Mouse (Mus musculus) CH12.LX (cell line): ENCODE data around the gene Elk3. TPM values are rescaled to one million over a fixed set of nuclear protein-coding genes. Genes with fewer than 3 reads are reported as not detected.

Experiments used
- DNase-seq: peaks from one replicate; pipeline ENCODE4 v3.0.0-alpha.2; 2013; ENCODE audit errors: extremely low read depth
- H3K27ac ChIP-seq: 2 replicates; pipeline ENCODE4 v1.5.1; 2012; ENCODE audit warnings: low read depth, mild to moderate bottlenecking, control low read depth, moderate library complexity; ENCODE audit not compliant: insufficient read depth
- H3K27me3 ChIP-seq: replicated peaks from 2 replicates; pipeline ENCODE3; 2012; ENCODE audit warnings: inconsistent platforms
- H3K36me3 ChIP-seq, 2 experiments: replicated peaks in 1 of 2; 2 replicates each; pipeline versions ENCODE3 to v1.6.1; 2012; ENCODE audit warnings: inconsistent platforms in 1 of 2, low read length in 1 of 2, mild to moderate bottlenecking in 1 of 2, mixed read lengths in 1 of 2, moderate library complexity in 1 of 2; ENCODE audit not compliant: control insufficient read depth in 1 of 2, insufficient read depth in 1 of 2
- H3K4me1 ChIP-seq, 2 experiments: 2 replicates each; pipeline ENCODE4 v1.6.1; 2012; ENCODE audit warnings: inconsistent platforms in 1 of 2, moderate library complexity in 1 of 2; ENCODE audit not compliant: insufficient read depth in 2 of 2, control insufficient read depth in 1 of 2
- H3K4me2 ChIP-seq: 2 replicates; pipeline ENCODE4 v1.6.1; 2012; ENCODE audit warnings: low read depth, mild to moderate bottlenecking, control low read depth; ENCODE audit not compliant: poor library complexity, insufficient read depth, severe bottlenecking
- H3K4me3 ChIP-seq, 3 experiments: fragments of 150-350 bp in 1 of 3; sonication (generic) in 1 of 3; replicated peaks in 1 of 3; 2 replicates each; pipeline versions ENCODE3 to v1.5.1; 2011 to 2012; ENCODE audit warnings: low read depth in 2 of 3, low read length in 2 of 3, mild to moderate bottlenecking in 2 of 3, moderate library complexity in 2 of 3, control low read depth in 1 of 3, improper control_type of control experiment in 1 of 3, inconsistent platforms in 1 of 3, mixed read lengths in 1 of 3; ENCODE audit not compliant: poor library complexity in 1 of 3
- H3K79me2 ChIP-seq: replicated peaks from 2 replicates; pipeline ENCODE4 v1.6.1; 2012; ENCODE audit warnings: mild to moderate bottlenecking, moderate library complexity; ENCODE audit not compliant: control insufficient read depth, poor library complexity, insufficient read depth, severe bottlenecking; ENCODE audit errors: extremely low read depth
- H3K9ac ChIP-seq: 2 replicates; pipeline ENCODE4 v1.6.1; 2012; ENCODE audit warnings: low read depth, mild to moderate bottlenecking, control low read depth, moderate library complexity; ENCODE audit not compliant: insufficient read depth
- H3K9me3 ChIP-seq: replicated peaks from 2 replicates; pipeline ENCODE3; 2012; ENCODE audit warnings: low read length, inconsistent platforms, mixed read lengths
- CTCF ChIP-seq, 2 experiments: IDR thresholded peaks in 1 of 2; conservative IDR thresholded peaks in 1 of 2; 2 replicates each; pipeline ENCODE4 v1.5.1; 2011 to 2012; ENCODE audit warnings: low read depth in 2 of 2, low read length in 2 of 2, improper control_type of control experiment in 1 of 2, inconsistent platforms in 1 of 2, mild to moderate bottlenecking in 1 of 2, moderate library complexity in 1 of 2
- ELF1 ChIP-seq: IDR thresholded peaks from 2 replicates; pipeline ENCODE4 v1.6.1; 2014; ENCODE audit warnings: low read depth, mild to moderate bottlenecking, inconsistent platforms, low read length, improper control_type of control experiment
- EP300 ChIP-seq: IDR thresholded peaks from 2 replicates; pipeline ENCODE4 v1.6.1; 2011; ENCODE audit warnings: low read length, improper control_type of control experiment
- ETS1 ChIP-seq: conservative IDR thresholded peaks from 2 replicates; pipeline ENCODE4 v1.6.1; 2012; ENCODE audit warnings: low read depth, mild to moderate bottlenecking, inconsistent platforms, low read length, improper control_type of control experiment, moderate library complexity
- IRF4 ChIP-seq: IDR thresholded peaks from 2 replicates; pipeline ENCODE4 v1.6.1; 2014; ENCODE audit warnings: low read depth, mild to moderate bottlenecking, inconsistent platforms, low read length, improper control_type of control experiment
- JUN ChIP-seq: IDR thresholded peaks from 2 replicates; pipeline ENCODE4 v1.6.1; 2011; ENCODE audit warnings: low read depth, mild to moderate bottlenecking, low read length, improper control_type of control experiment, moderate library complexity; ENCODE audit not compliant: insufficient read depth
- JUND ChIP-seq: conservative IDR thresholded peaks from 2 replicates; pipeline ENCODE4 v1.6.1; 2011; ENCODE audit warnings: low read depth, low read length, improper control_type of control experiment
- MAFK ChIP-seq: IDR thresholded peaks from 2 replicates; pipeline ENCODE4 v1.6.1; 2011; ENCODE audit warnings: low read length, improper control_type of control experiment; ENCODE audit not compliant: insufficient replicate concordance
- MAX ChIP-seq: IDR thresholded peaks from 2 replicates; pipeline ENCODE4 v1.6.1; 2011; ENCODE audit warnings: low read length, improper control_type of control experiment
- MAZ ChIP-seq: IDR thresholded peaks from 2 replicates; pipeline ENCODE4 v1.6.1; 2012; ENCODE audit warnings: low read depth, mild to moderate bottlenecking, inconsistent platforms, low read length, improper control_type of control experiment, moderate library complexity
- POLR2A ChIP-seq: IDR thresholded peaks from 2 replicates; pipeline ENCODE4 v1.6.1; 2011; ENCODE audit warnings: low read depth, mild to moderate bottlenecking, improper control_type of control experiment, low read length
- RCOR1 ChIP-seq: conservative IDR thresholded peaks from 2 replicates; pipeline ENCODE4 v1.6.1; 2012; ENCODE audit warnings: low read depth, mild to moderate bottlenecking, inconsistent platforms, low read length, improper control_type of control experiment
- TCF12 ChIP-seq: IDR thresholded peaks from 2 replicates; pipeline ENCODE4 v1.6.1; 2014; ENCODE audit warnings: low read depth, mild to moderate bottlenecking, inconsistent platforms, low read length, improper control_type of control experiment
- ZC3H11A ChIP-seq: IDR thresholded peaks from 2 replicates; pipeline ENCODE4 v1.6.1; 2012; ENCODE audit warnings: low read depth, mild to moderate bottlenecking, inconsistent platforms, low read length, improper control_type of control experiment
- ZKSCAN1 ChIP-seq: IDR thresholded peaks from 2 replicates; pipeline ENCODE4 v1.6.1; 2012; ENCODE audit warnings: low read depth, inconsistent platforms, low read length, improper control_type of control experiment, borderline replicate concordance
- ZMIZ1 ChIP-seq: IDR thresholded peaks from 2 replicates; pipeline ENCODE4 v1.6.1; 2012; ENCODE audit warnings: low read depth, mild to moderate bottlenecking, inconsistent platforms, low read length, improper control_type of control experiment
- ZNF384 ChIP-seq: IDR thresholded peaks from 2 replicates; pipeline ENCODE4 v1.6.1; 2012; ENCODE audit warnings: low read depth, low read length, improper control_type of control experiment, inconsistent platforms
- dilution Hi-C: fragments of 300-500 bp; cut with MboI; formaldehyde crosslinking; loops from 2 replicates; pipeline ENCODE4 v1.14.3; 2020; ENCODE audit warnings: low sequenced_read_pairs; ENCODE audit not compliant: extremely low pct_unique_long_range_greater_than_20kb, extremely low pct_ligation_motif_present
- in situ Hi-C: fragments of 300-500 bp; cut with MboI; formaldehyde crosslinking; loops from 3 replicates; pipeline ENCODE4 v1.14.3; 2019; ENCODE audit warnings: low sequenced_read_pairs, low pct_ligation_motif_present, low pct_unique_long_range_greater_than_20kb, mixed read lengths
- polyA plus RNA-seq: library from polyadenylated mRNA; unstranded; fragments of >175 nt; gene quantifications from 2 replicates; pipeline ENCODE4 v1.2.1, GENCODE M21; 2012; ENCODE audit warnings: low read depth; ENCODE audit not compliant: insufficient read length
- total RNA-seq, 2 experiments: library from RNA; depleted of rRNA; stranded (reverse); fragments of 300-350 nt in 1 of 2; fragments of >200 nt in 1 of 2; gene quantifications; 2 replicates each; pipeline ENCODE4 v1.2.3; 2012 to 2014

Elk3 gene
- total and polyA plus RNA-seq, 3 experiments: 20.1 to 37.0 (median 25.8) TPM

GRCm38 (mm10) chr10:93272986-93273982, 37.7 kb downstream of the Elk3 start:
- Histone ChIP-seq H3K36me3 (peaks cover 25 to 56% of the 10 kb centered on the region in 2 experiments), H3K79me2 (peaks cover 7% of the 10 kb centered on the region), H3K4me1 (peaks cover 39 to 79% of the 10 kb centered on the region in 2 experiments), H3K9ac (no peak overlapping the region), H3K27me3 (no peaks in the 10 kb centered on the region), H3K9me3 (no peaks in the 10 kb centered on the region), H3K4me3 (no peak overlapping the region), H3K4me2 (peak overlapping the region; percentile 32), H3K27ac (peak overlapping the region; percentile 81)
- TF ChIP-seq TCF12 (peak; percentile 19; the same call in 1 of the 2 replicates), EP300 (no peak; the same call in 1 of the 2 replicates), ZKSCAN1 (no peak), ZMIZ1 (no peak), JUN (no peak), IRF4 (no peak), MAX (no peak), ELF1 (peak; percentile 57), POLR2A (peak; percentile 44), MAZ (no peak), ZC3H11A (no peak), ZNF384 (no peak), CTCF (conservative IDR thresholded peaks at IDR 0.05 in 1 of 2, IDR thresholded peaks at IDR 0.05 in 1 of 2; ENCODE audit: low read depth in 2 of 2, low read length in 2 of 2) (peak; percentile 28 to 44; a peak in 3 of 4 replicates)
- in situ Hi-C loops (no loop called here), dilution Hi-C loops (no loop called here)
- peak; percentile 63 for DNase-seq

- no peak overlapping the region for H3K4me3 ChIP-seq
- H3K9me3 ChIP-seq: no peaks in the 10 kb centered on the region
- H3K79me2 ChIP-seq: peaks cover 2% of the 10 kb centered on the region; the same call in 1 of the 2 replicates
- dilution Hi-C loops (no loop called here), in situ Hi-C loops (no loop called here)
- TF ChIP-seq ZC3H11A (no peak), JUND (no peak), RCOR1 (no peak), MAFK (no peak), MAX (no peak), ETS1 (peak; percentile 13; the same call in 1 of the 2 replicates), ZMIZ1 (no peak)
- H3K36me3 ChIP-seq: peaks cover 30 to 51% of the 10 kb centered on the region in 2 experiments
- H3K4me2 ChIP-seq: no peak overlapping the region
- H3K4me1 ChIP-seq: peaks cover 36 to 69% of the 10 kb centered on the region in 2 experiments
- H3K27ac ChIP-seq: no peak overlapping the region
- no peaks in the 10 kb centered on the region for H3K27me3 ChIP-seq
- H3K9ac ChIP-seq: no peak overlapping the region
- DNase-seq: no peak
These were observed 39.1 kb downstream of the Elk3 start for GRCm38 (mm10) chr10:93271831-93272230.
